Mouse (Mus musculus) frontal cortex, adult 2 months (tissue): ENCODE measurements at regions not wholly inside any gene's neighbourhood (a gene's known extent, or its start where the extent isn't known, plus 50 kb on each side); places are given as distances from the start of the nearest gene placed in this dataset.
A peak's percentile ranks its signal among the peaks of the same experiment; 100 is the strongest.
"Not testable (repeated sequence)": the region's sequence is repeated elsewhere in the genome, so short reads cannot be mapped to it uniquely, and the experiment has no call there.

ENCODE experiments used
- DNase-seq, 2 experiments: peaks; one replicate each; pipeline ENCODE4 v3.0.0; 2022; ENCODE audit warnings: low spot score in 1 of 2; ENCODE audit errors: extremely low spot score in 1 of 2

DNA sequence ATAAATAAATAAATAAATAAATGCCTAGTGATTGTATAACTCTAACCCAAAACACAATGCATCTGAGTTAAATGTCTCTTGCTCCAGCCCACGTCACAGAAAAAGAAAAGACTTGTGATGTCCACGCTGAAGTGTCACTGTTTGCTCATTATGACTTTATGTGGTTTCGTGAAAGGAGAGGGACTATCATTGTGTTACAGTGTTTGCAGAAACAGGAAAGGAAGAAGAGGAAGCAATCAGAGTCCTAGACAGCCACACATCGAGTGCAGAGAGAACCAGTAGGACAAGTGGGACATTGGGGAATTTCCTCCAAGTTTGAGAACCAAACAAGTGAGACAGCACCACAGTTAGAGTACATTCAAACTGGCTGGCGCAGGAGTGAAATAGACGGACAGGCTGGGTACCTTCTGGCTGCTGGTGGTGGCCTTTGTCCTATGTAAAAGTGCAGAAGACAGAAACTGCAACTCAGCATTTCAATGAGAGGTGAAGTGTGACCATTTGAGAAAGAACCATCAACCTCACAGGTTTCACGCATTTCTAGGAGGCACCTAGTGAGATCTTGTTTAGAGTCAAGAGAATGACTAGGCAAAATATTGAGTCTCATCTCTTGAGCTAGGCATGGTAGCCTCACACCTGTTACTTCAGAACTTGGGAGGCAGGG is 59.6 kb downstream of the Fasl start:
- DNase-seq: no peak

GRCm38 (mm10) chr1:161727357-161727756 is 60.9 kb downstream of the Fasl start:
- DNase-seq: not testable (repeated sequence)

DNA sequence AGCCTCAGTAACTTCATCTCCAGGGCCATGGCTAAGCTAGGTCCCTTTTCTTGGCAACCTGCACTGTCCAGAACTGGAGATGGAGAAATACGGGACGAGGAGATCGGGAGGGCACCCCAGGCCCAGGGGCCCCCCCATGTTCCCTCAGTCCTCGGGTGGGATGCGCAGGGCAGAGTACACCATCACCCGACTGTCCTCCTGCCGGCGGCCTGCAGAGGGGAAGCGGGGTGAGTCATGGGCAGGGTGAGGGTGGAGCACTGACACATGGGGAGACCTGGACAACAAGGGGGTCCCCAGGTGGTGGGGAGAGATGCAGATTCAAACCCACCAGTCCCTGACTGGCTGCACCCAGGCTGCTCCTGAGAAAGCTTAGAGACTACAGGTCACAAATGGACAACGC is 62.2 kb downstream of the Fasl start:
- DNase-seq: not testable (repeated sequence)

DNA sequence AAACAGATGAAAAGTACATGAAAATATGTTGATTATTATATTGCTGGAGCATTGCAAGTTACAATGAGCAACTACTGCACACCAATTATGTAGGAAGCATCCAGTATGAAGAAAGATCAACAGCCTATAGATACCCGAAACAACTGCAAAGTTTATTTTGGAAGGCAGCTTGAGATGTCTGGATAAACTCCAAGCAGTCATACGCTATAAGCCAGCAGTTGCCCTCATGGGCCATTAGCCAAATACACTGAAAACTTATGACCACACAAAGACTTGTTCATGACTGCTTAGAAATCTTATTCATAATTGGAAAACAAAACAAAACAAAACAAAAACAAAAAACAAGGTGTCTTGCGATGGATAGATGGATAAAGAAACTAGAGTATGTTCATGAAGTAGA is 68.4 kb downstream of the Fasl start:
- no peak for DNase-seq

DNA sequence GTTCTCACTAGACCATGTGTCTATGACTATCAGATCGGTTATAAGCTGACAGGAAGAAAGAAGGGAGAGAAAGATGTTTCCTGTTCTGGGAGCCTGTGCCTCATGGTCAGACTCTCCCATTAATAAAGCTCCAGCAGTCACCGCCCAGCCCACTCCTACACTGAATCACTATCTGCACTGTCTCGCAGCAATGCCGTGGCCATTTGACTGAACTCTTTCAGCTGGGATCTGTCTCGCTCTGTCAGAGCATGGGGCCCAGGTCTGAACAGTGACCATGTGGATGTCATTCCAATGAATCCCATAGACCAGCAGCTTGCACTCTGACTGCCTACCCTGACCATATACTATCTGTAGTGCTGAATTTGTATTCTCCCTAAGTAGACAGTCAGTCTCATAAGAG is 70.0 kb downstream of the Fasl start:
- no peak for DNase-seq

DNA sequence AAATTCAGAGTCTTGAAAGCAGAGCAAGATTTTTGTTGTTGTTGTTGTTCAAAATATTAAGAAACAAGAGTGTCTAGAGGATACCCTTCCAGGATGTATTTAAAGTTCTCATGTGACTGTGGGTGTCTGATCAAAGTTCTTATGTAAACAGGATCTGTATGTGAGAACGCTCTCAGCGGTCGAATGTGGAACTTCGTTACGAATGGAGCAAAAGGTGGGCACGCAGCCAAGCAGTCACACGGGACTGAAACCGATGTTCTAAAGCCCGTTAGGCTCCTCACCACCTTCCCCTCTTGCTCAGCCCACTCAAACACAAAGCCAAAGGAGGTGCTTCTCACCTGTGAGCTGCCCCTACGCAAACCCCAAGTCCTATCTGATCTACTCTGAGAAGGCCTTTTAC is 75.4 kb downstream of the Fasl start:
- peak; percentile 11 to 68 for DNase-seq

DNA sequence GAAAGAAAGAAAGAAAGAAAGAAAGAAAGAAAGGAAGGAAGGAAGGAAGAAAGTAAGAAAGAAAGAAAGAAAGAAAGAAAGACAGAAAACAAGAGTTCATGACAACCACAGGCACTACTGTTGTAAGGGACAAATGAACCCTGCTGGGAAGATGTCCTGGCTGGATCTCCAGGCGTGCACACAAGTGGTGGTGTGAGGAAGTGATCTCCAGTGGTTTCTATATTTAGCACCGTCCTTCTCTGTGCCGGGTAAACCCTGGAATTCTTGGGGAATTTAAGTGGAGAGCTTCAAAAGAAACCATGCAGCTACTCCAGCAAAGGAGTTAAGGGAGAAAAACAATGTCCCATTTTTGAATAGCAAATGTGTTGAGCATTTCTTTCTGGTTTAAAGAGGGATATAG is 76.0 kb downstream of the Fasl start:
- no peak for DNase-seq

DNA sequence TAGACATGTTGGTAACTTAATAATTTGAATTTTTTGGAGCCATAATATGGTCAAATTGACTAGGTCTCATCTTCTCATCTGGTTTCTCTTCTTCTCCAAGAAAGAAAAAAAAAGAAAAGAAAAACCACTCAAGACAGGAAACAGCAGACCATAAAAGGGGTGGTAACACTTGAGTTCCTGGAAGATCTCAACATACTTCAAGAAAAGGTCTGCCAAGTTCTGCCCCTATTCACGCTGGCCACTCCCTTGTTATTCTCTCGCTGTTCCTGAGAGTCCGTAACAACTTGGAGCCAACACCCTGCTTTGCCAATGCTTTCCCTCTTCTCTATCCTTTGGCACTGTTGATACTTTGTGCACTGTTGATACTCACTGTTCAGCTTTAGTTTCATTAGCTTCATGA is 81.2 kb downstream of the Fasl start:
- DNase-seq: no peak

DNA sequence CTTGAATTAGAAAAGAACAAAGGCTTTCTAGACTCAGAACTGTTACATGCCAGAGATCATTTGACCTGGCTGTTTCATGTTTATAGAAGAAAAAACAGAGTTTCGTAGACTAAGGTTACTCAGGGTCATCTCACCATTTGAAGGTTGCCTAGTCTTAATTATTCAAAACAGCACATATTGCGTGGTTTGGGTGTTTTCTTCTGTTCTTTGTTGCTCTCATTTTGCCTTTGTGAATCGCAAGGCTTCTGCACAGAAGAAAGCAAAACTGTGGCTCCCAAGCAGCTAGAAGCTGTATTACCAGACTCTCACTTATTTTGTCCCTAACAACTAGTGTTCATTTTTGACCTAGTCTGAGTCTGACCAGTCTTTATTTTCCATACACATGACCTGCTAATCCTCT is 83.3 kb downstream of the Fasl start:
- no peak for DNase-seq

- no peak for DNase-seq
These were observed 83.8 kb downstream of the Fasl start for GRCm38 (mm10) chr1:161704527-161704926.

DNA sequence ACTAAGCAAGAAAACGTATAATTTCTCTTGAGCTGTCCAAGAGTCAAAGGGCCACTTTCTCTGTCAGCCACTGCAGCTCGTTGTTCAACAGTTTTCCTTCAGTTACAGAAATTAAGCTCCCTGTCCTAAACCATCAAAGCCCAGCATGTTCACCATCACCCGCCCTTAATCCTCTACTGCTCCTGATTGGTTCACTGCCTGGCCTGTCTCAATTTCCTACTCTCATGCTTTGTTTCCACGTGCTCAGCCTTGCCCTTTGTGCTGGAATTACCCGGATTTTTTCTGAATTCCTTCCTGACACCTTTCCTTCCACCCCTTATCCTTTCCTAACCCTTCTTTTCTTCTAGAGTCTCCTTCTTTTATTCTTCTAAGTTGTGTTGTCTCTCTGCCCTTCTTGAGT is 92.4 kb downstream of the Fasl start:
- DNase-seq: no peak

DNA sequence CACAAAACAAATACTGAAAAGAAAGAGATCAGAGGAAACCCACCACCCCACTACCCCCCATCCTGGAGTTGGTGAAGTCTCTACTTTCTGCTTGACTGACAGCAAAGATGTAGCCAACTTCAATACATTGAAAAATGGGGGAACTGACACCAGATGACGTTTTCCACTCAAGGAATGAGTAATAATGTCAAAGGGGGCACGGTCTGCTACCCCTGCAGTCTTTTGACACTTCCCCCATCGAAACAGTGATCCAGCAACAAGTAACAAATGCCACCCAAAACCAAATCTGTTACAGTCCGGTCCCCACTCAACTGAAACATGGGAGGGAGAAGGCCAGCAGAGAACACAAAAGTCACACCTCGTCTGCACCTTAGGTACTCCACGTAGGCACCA is 94.5 kb downstream of the Fasl start:
- no peak for DNase-seq

DNA sequence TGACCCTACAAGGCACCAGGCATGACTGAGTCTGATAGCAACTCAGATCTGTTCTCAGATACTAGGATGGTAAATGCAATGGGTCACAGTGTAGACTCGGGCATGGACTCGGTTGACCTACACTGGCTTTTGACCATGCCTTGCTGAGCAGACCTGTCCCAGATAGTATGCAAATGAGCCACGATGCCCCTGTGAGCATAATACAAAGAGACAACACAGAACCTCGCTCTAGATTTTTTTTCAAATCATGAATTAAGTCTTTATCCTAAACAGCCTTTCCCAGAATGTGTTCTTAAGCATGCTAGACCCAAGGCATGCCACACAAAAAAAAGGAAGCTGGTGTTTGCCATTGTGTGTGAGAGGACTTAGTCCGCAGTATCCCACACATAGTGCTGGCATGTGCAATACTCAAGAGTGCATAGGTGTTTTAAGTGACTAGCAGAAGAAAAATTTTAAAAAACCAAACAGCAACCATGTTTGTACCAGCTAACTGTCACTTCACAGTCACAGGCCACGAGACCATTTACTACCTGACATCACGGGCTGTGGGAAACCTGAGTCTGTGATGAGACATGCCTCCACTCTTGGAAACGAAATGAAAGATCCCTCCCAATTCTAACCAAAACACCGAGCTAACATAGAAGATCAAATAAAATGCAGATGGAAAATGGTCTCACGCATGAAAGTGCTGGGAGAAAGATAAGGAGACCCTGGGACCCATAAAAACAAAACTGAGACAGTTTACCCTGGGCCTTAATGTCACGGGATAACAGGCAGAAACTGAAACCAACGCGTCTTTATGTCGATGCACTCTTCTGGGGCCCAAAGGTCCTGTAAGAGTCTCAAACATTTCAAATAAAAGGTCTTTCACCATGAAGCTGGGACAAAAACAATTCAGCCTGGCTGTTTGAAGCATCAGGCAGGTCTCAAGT is 95.2 kb downstream of the Fasl start:
- no peak for DNase-seq

DNA sequence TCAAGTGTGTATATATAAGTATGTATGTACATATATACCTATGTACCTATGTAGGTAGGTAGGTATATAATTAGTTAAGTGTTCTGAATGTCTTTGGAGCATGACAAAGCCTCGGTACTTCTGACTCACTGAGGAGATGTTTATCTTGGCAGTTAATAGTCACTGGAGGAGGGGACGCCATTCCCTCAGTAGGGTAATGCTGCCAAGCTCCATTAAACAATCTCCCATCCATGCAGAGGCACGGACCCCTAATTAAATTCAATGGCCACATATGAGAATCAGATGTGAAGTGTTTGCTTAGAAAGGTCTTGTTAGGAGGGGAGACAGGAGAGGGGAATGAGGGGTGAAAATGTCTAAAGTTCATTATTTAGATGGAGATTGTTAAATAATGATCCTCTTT is 99.3 kb downstream of the Fasl start:
- no peak for DNase-seq

DNA sequence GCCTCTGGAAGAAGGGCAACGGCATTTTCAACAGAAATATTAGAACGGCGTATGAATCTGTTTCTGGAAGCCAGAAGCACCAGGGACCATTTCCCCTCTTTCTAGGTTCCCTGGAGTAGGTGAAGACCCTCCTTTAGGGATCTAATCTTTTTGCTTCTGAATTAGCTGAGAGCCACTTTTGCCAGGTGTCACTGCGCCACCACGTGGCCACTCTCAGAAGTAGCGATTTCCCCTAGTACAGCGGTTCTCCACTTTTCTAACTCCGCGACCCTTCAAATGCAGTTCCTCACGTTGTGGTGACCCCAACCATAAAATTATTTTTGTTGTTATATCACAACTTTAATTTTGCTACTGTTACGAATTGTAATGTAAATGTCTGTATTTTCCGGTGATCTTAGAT is 100.7 kb downstream of the Fasl start:
- DNase-seq: peak; percentile 8 to 72

DNA sequence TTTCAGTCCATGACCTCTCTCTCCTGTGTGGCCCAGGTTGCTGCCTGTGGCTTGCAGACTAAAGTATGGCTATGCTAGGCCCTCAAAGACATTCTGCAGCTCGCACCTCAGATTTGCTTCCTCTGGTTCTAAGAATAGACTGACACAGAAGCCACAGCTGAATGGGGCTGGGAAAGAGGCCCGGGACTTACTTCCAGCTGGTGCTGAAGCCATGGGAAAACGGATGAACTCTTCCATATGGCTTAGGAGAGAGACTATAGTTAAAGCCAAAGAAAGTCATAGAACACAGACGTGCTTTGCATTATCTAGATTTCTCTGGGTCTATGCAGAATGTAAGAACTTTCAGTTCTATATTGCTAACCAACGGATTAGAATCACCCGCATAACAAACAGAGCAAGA is 107.7 kb downstream of the Fasl start:
- DNase-seq: peak in 1 of 2 experiments; percentile 13

DNA sequence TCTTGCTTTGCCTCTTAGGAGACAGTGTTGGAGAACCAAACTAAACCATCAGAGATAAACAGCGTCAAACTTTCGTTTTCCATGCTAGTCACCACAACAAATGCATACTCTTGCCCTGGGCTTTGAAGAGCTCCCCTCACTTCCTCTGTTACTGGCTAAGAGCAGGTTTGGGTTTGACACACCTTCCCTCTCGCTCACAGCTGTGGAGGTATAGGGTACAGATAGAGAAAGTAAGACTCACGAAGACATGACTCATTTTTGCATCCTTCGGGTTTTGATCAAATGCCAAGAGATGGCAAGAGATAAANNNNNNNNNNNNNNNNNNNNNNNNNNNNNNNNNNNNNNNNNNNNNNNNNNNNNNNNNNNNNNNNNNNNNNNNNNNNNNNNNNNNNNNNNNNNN is 117.4 kb downstream of the Fasl start:
- no peak for DNase-seq

- no peak for DNase-seq
These were observed 124.0 kb downstream of the Fasl start for GRCm38 (mm10) chr1:161664321-161664720.

- DNase-seq: peak in 1 of 2 experiments; percentile 36
These were observed 124.9 kb downstream of the Fasl start for GRCm38 (mm10) chr1:161663351-161663750.

DNA sequence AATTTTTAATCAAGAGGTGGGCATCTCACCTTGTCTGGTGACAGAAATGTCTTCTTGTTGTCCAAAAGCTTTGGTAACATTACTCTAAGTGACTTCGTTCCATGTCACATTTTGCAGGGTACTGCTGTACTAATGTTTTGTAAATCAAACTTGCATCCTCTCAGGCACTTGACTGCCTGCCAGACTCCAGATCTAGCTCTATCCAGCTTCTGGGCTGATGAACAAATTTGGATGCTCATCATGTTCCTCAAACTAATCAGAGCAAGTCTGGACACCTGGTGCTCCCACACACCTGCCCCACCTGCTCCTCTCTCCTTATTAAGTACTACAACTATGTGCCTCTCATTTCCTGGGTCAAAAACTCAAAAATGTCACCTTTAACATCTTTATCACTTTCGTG is 126.1 kb downstream of the Fasl start:
- no peak for DNase-seq

- DNase-seq: no peak
These were observed 130.8 kb downstream of the Fasl start for GRCm38 (mm10) chr1:161657511-161657910.

DNA sequence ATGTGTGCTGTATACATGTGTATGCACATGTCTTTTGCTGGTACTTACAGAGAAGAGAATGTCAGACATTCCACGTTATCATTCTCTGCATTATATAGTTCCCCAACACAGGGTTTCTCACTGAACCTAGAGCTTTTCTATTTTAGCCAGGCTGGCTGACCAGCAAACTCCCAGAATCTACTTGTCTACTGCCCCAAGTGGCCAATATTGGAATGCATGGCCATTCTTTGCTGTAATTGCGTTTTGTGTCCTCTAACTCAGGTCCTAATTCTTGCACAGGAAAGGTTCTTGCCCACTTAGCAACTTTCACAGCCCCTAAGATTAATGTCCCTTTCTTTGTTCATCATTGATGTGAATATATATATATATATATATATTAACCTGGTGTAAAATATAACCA is 138.9 kb downstream of the Fasl start:
- DNase-seq: no peak
